Mouse (Mus musculus) NIH3T3 (cell line): ENCODE measurements around the gene Hist1h2bj.

ENCODE experiments used
- DNase-seq: peaks from one replicate; pipeline ENCODE4 v3.0.0-alpha.2; 2012; ENCODE audit warnings: low read depth

Hist1h2bj gene

DNA sequence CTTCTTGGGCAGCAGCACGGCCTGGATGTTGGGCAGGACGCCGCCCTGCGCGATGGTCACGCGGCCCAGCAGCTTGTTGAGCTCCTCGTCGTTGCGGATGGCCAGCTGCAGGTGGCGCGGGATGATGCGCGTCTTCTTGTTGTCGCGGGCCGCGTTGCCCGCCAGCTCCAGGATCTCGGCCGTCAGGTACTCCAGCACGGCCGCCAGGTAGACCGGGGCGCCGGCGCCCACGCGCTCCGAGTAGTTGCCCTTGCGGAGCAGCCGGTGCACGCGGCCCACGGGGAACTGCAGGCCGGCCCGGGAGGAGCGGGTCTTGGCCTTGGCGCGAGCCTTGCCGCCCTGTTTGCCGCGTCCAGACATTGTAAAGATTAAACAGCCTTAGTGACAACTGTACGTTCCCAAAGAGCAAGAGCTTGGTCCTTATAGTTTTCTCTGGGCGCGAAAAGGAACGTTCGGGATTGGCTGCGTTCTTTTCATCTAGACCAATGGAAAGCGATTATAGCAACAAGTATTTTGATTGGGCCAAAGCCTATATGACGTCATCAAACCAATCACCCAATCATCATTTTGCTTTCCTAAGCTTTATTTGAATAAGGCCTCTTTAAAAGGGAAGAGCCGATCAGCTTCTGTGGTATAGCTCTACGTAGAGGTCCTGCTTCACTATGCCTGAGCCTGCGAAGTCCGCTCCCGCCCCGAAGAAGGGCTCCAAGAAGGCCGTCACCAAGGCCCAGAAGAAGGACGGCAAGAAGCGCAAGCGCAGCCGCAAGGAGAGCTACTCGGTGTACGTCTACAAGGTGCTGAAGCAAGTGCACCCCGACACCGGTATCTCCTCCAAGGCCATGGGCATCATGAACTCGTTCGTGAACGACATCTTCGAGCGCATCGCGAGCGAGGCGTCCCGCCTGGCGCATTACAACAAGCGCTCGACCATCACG lies at the start of gene Hist1h2bj, which contains the start of gene Hist1h2ag:
Gene Hist1h2bj (plus strand): TSS at position 647 of the 935 bp plus-strand sequence.
Gene Hist1h2ag (minus strand): TSS at position 377 of the 935 bp plus-strand sequence.
- DNase-seq: peak; percentile 96

DNA sequence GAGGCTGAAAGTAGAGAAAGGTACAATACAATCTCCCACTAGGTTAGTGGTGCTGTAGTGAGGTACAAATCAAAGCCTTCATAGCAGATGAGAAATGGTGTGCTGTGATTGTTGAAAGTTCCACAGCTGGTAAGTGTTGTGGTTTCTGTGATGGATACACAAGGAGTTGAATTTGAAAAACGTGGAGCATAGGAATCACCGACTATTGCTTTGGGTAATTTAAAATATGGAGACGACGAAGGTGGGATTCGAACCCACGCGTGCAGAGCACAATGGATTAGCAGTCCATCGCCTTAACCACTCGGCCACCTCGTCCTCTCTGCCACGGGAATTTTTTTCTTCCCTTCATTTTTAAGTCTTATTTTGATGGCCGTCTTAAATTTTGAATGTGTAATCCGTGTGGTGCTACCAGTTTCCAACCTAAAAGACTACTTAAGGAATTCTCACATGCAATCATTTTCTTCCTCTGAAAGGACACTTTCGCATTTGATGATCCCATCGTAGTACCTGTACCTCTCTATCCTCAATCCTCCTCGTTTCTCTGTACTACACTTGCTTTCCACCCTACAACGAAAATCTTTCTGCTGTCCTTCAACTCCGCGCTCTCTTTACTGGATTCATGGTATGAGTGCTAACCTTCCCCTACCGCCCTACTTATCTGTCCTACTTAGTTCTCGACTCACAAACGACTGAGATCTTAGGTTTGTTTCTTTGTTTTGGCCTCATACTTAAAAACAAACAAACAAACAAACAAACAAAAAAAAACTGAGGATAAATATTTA lies 48.9 kb upstream of the Hist1h2bj start:
- peak; percentile 73 for DNase-seq

DNA sequence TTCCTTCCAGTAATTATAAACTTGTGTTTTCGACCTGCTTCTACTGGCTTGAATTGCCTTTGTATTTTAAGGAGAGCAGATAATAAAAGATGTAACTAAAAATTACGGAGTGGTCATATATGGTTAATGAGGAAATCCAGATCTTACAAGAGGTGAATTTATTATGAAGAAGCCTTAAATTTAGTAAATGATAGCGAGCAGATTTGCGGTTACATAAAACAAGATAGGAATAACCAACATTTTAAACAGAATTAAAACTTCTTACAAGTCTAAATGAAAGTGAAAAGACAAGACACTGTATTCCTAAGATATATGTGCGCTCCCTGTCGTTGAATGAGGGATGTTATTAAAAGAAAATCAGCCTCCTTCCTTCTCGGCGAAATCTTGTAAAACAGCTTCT lies 48.1 kb upstream of the Hist1h2bj start:
- peak; percentile 17 for DNase-seq

DNA sequence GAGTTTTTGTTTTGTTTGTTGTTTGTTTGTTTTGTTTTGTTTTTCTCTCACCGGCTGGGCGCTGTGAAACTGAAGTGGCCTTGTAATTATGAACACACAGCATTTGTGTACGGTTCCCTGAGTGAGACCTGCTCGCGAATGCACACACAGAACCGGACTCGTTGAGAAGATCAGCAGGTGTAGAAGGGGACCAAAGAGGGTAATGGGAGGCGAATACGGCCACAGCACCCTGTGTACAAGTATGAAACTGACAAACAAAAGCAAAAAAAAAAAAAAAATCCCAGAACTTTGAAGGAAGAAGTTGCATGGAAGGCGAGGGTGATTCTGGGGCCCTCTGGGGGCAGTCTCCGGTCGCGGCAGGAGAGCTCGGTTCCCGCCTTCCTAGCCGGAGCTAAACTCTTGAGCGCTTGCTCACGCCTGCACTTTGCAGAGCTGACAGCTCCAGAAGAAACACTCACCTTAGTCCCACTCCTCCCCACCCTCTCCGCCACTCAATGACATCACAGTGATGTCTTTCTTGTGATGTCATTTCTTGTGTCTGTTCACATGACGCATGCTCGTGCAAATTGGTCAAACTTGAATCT lies 47.6 kb upstream of the Hist1h2bj start:
- DNase-seq: peak; percentile 67

DNA sequence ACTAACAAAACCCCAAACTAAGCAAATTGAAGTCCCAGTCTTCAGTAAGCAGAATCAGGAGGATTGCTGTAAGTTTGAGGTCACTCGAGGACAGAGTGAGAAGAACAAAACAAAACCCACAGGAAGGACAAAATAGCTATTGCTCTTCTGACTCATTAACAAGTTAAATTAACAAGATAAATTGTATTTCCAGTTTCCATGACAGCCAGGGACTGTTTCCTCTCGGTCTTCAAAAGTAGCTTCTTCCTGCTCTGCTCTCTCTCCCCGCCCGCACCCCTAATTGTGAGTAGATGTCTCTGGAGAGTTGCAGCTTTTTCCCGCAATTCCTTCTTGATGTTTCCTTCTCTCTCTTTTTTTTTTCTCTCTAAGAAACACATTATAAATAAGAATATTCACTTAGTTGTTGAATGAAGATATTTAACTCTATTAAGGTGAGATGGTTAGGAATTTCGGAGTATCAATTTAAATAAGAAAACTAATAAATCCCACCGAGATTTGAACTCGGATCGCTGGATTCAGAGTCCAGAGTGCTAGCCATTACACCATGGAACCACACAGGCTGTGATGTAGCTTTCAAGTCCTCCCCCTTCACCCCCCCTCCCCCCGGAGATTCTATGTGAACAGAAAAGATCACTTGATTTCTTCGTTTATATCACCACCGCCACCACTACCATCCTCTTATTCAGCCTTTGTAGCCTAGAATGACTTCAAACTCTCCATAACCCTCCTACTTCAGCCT lies 46.7 kb upstream of the Hist1h2bj start:
- DNase-seq: peak; percentile 57

DNA sequence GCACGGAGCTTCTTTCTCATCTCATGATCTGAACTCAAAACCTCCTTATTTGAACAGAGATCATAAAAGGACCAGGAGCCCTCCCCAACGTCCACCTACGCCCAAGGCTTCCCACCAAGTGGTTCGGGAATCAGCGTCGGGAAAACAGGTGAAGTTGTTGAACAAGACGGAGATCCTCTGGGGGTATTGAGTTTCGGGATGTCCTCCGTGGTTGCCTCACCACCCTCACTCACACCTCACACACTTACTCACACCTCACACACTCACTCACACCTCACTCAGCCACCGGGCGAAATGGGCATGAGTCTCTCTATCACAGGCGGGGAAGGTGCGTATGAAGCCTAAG lies 46.2 kb upstream of the Hist1h2bj start:
- no peak for DNase-seq

DNA sequence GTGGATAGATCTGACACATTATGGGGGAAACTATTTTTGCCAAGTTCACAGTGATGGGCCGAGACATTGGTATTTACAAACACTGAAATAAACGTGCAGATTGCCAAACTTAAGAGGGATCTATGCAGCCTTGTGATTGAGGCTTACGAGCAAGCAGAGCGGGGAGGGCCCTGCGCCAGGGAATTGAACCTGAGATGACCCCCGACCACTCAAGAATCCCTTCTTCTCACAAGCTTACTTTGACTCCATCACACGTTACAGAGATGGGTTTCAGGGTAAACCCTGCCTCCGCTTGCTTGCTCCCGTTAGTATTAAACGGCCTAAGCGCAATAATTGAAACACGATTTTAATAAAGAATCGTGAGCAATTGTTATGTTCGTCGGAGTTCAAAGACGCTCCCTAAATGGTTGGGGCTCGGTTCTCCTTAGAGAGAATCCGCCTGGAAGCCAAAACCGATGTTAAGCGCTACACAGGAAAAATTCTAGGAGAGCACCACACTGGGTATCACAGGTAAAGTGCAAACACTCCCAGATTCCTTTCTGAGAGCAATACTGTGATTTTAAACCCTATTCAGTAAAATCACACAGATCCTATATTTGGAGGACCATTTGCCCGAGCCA lies 45.7 kb upstream of the Hist1h2bj start:
- DNase-seq: no peak

DNA sequence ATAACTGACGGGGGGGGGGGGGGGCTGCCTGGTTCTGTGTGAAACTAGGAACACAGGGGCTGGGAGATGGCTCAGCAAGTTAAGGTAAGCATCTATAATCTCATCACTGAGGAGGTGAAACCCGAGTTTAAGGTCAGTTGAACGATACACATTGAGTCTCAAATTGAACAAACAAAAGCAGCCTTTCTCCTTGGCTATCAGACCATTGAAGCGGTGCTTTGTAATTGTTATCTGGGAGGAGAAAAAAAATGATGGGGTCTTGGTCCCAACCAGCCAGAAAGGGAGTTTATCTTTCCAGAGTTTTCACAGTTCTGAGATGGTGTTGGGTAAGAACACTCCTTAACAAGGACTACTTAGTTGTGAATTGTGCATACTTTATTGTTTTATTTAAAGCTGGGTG lies 45.2 kb upstream of the Hist1h2bj start:
- DNase-seq: no peak

DNA sequence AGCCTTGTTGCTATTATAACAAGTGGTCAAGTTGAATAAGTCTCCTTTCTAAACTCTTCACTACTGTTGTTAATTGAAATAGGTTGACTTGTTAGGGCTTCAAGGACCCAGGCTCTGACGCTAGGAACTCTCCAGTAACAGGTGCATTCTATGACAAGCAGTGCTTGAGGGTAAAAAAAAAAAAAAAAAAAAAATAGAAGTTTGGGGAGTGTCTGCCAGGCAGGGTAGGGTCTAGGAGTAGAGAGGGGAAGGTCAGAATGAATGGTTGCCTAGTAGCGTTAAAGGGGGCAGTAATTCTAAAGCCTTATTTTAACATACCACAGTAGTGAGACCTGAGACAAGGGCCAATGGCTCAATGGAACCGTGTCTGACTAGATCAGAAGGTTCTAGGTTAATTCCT lies 44.6 kb upstream of the Hist1h2bj start:
- no peak for DNase-seq

DNA sequence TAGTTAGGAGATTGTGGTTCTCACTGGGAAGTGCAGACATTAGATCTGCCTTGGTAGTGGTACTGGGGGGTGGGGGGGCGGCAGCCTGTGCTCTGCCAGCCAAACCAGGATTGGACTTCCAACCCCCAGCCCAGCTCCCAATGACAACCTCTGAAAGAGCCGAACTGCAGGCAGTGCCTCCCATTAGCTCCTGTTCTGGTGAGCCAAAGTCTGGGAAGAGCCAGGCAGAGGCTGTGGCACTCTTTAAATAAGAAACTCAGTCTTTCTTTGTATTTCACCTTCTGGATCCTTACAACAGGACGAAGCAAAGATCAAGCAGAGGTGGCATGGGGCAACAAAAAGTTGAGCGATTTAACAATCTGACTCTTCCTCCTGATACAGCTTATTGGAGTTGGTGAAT lies 43.9 kb upstream of the Hist1h2bj start:
- DNase-seq: no peak

DNA sequence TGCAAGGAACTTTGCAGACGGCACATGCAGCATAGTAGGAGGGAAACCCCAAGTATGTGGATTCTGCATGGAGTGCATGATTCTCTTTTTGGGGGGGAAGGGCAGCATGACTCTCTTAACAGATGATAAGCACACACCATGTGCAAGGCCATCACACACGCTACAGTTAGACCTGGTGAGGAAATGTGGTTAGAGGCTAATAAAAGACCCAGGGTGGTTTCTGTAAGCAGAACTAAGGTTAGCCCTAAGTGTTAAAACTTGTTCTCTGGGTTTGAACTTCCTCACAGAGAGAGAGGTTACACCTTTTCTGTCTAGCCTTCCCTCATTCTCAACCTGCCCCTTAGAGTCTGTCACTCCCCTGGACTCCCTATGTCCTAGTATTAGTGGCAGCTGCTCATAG lies 41.7 kb upstream of the Hist1h2bj start:
- DNase-seq: no peak

DNA sequence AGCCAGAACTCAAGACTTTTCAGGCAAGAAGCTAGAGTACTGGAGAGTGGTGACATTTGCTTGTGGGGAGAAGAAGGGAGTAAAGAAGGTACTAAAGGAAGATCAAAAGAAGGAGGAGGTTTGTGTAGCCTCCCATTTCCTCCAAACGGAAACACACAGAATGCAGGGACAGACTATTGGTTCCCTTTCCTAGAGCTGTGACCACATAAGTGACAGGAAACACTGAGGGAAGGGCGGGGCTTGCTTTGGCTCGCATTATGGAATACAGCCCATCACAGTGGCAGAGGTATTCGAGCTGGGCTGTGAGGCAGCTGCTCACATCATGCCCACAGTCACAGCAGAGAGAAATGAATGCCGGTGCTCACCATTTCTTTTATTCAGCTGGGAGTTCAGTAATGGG lies 41.2 kb upstream of the Hist1h2bj start:
- no peak for DNase-seq

DNA sequence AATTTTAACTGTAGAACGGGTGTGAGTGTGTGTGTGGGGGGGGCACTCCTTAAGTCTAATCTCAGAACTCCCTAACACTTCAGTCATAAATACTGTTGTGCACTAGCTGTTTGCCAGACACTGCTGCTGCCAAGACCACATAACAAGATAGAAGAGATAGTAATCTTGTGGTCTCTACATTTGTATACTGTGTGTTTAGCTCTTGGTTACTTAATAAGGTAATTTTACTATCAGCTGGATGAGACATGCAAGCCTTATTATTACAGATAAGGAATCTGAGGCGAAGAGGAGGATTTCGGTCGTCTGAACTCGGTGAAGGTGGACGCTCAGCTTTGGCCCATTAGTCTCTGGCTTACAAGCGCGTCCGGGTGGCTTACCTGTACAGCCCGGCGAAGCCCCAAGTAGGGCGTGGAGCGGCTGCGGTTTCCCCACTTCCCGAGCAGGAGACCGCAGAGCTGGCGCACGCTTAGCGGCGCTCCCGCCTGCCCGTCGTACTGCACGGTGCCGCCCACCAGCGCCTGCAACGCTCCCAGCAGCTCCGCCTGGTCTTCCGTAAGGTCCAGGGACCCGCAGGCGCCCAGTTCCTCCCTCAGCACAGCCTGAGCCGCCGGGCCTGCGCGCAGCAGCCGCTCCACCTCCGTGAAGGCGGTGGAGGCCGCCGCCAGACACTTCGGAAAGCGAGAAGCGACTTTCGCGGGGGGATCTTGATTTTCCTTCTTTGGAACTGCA lies 37.2 kb upstream of the Hist1h2bj start:
- DNase-seq: peak; percentile 16

DNA sequence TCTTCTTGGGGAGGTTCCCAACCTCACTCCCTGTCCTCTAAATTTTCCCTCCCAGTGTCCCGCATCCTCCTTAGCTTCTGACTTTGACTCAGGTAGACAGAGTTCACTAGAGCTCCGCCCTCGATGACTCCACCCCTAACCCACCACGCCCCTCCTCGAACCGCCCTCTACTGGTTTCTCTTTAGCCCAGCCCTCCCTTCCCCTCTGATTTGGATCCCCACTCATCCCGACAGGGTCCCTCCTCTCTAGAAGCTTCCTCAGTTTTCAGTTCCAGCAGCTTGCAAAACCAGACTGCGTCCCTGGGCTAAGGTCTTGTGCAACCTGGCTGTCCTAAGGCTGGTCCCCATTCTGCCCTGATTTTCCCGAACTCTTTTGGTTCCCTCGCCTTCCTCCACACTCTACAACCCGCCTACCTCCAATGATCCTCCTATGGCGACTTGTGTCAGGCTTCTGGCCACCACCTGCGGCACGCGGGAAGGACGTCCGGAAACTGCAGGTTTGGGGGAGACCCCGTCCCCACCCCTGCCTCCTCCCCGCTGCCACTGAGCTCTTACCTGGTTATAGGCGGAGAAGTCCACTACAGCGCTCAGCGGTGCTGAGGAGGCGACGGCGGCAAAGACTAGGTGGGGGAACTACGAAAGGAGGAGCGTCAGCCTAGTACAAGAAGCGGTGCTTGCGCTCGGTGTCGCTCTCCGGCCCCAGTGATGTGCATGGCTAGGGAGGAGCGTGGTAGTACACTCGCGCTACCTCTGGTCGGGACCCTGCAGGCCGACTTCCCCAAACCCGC lies 36.5 kb upstream of the Hist1h2bj start:
- DNase-seq: peak; percentile 40

DNA sequence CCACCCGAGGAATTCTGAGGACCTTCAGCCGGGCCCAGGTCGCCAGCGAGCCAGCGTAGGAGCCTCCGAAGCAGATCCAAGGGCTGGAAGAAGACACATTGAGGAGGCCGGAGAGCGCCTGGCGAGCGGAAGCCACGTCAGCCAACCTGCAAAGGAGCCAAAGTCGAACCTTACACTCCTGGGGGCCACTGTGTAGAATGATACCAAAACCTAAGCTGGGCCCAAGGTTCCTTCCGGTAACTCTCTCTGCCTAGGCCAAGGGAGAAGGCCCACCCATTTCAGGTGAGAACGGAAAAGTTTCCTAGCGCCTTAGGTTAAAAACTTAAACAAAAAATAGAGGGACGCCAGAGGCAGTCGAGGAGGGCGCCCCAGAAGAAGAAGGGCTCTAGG lies 35.9 kb upstream of the Hist1h2bj start:
- no peak for DNase-seq

DNA sequence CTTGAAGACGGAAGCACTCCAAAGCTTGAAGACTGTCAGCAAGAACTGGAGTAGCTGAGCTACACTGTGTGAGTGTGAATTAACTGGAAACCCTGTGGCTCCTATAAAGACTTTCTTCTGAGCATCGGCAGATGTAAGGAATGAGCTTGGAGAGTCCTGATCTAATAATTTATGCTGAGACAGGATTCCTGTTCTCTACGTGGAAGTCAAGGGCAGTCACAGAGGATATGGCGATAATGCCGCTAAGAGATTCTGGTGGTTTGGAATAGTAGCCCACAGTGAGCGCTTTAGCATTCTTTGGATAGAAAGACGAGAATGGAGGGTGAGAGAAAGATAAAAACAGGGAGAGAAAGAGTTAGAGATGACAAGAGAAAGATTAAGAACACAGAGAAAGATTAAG lies 35.1 kb upstream of the Hist1h2bj start:
- DNase-seq: no peak

DNA sequence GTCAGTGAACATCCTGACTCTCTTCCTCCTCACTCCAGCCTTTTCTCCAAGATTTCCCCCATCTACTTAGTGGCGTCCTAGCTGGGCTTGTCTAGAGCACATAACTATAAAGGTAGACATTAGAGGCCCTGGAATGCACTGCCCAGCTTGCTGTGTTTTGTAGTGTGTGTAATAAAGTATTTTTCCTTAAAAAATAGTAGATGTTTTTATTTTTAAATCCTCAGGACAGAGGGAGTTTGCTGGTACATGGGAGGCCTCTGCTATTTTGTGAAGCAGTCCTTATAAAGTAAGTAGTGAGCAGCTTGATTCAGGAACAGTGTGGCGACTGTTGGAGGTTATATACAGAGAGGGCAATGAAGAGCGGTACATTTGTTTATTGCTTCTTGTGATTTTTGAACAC lies 34.3 kb upstream of the Hist1h2bj start:
- DNase-seq: no peak

DNA sequence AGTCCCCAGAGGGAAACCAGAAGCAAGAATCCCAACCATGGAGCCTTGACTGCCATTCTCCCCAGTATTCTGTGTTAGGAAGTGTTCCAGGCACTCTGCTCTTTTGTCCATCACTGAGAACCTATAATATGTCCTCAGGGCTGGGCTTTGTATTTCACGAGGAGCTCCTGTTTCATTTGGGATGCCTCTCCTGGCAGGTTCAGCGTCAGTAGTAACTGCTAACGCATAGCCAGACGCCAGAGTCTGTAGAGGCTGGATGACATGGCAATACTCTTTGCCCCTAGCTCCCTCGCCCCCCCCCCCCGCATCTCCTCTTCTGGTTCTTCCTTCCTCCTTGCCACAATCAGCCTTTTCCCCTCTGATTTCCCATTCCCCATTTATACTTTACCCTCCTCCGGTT lies 33.4 kb upstream of the Hist1h2bj start, which contains the start of gene Prss16:
Gene Prss16 (minus strand): TSS at position 101 of the 400 bp plus-strand sequence.
- DNase-seq: no peak

DNA sequence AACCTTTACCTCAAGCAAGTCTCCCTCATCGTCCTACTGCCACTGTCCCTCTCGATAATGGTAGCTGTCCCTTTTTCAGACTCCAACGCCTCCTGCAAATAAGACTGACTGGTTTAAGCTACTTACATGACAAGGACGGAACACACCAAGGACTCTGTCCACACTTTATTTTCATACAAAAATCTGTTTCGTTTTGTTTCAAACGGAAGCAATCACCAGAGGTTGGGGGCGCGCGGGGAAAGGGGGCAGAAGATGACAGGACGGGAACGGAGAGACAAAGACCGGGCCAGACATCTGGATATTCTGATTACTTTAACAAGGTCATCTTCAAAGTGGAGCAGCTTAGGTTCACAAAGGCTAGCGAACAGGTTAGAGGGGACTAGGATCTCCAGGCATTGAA lies 29.3 kb upstream of the Hist1h2bj start:
- no peak for DNase-seq

DNA sequence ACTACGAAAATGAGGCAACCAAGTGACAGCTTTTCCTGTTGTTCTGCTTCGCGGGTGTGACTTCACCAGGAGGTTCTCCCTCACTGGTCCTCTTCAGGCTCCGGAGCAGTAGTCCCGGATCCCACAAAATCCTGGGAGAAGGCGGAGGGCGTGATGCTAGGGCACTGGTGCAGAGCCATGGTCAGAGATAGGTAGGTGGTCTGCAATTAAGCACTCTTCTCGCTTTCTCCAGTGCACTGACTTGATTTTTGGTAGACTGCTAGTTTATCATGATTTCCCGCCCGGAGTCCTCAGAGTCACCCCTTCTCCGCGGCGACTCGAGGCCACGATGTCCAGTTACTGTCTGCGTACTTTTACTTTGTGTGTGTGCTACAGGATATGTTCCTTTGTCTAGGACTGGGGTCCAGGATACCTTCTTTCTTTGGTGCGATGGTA lies 28.6 kb upstream of the Hist1h2bj start:
- no peak for DNase-seq
